24 mouse cellular contexts compared by ENCODE assay signal in genomic region chr1:39855949-39856348, GRCm38 (mm10). TPM values are rescaled to one million over a fixed set of nuclear protein-coding genes. Genes with fewer than 3 reads are reported as not detected.
DNase-seq lines count a peak whose midpoint lies in the region; ATAC-seq and TF ChIP-seq lines count a peak whose summit lies in the region.
"Had no signal": no experiment of that assay in that cellular context is flagged by ENCODE, and none has a peak within 500 bp of the region (broad histone marks: within the 10 kb centered on the region; RNA-seq: fewer than 3 reads in every experiment).

No protein-coding gene starts in this region.

- H3K9me3 ChIP-seq in liver, embryonic 11.5 days (ENCODE audit: control insufficient read depth, low read length) = no peaks in the 10 kb centered on the region
- H3K9me3 ChIP-seq in liver, embryonic 12.5 days (replicated peaks) = no peaks in the 10 kb centered on the region
- no peaks in the 10 kb centered on the region for H3K9me3 ChIP-seq in liver, embryonic 14.5 days (ENCODE audit: control insufficient read depth, low read length)
- H3K9me3 ChIP-seq in intestine, embryonic 15.5 days = no peaks in the 10 kb centered on the region
- H3K9me3 ChIP-seq in lung, postnatal 0 days (ENCODE audit: low read length) = no peaks in the 10 kb centered on the region
- H3K9me3 ChIP-seq: embryonic facial prominence, embryonic 10.5 days; embryonic facial prominence, embryonic 12.5 days; forebrain, embryonic 13.5 days; forebrain, embryonic 15.5 days had no signal

- no peaks in the 10 kb centered on the region for H3K36me3 ChIP-seq in liver, embryonic 11.5 days (ENCODE audit: control insufficient read depth, insufficient read depth, low read length)
- H3K36me3 ChIP-seq in liver, embryonic 12.5 days = no peaks in the 10 kb centered on the region
- H3K36me3 ChIP-seq in liver, embryonic 14.5 days (replicated peaks; ENCODE audit: control insufficient read depth, insufficient read depth, low read depth) = no peaks in the 10 kb centered on the region
- H3K36me3 ChIP-seq in intestine, embryonic 15.5 days = no peaks in the 10 kb centered on the region
- no peaks in the 10 kb centered on the region for H3K36me3 ChIP-seq in lung, postnatal 0 days (ENCODE audit: insufficient read depth, low read length)
- H3K36me3 ChIP-seq: embryonic facial prominence, embryonic 10.5 days; embryonic facial prominence, embryonic 12.5 days; forebrain, embryonic 15.5 days had no signal

- no peak overlapping the region for H3K27ac ChIP-seq in liver, embryonic 11.5 days (ENCODE audit: low read depth, low read length)
- no peak overlapping the region for H3K27ac ChIP-seq in liver, embryonic 12.5 days
- H3K27ac ChIP-seq in liver, embryonic 14.5 days = no peak overlapping the region
- no peak overlapping the region for H3K27ac ChIP-seq in intestine, embryonic 15.5 days
- H3K27ac ChIP-seq in lung, postnatal 0 days (ENCODE audit: low read length) = no peak overlapping the region
- H3K27ac ChIP-seq: embryonic facial prominence, embryonic 10.5 days; embryonic facial prominence, embryonic 12.5 days; forebrain, embryonic 13.5 days; forebrain, embryonic 15.5 days had no signal

- H3K4me3 ChIP-seq in liver, embryonic 11.5 days (ENCODE audit: low read depth, low read length) = no peak overlapping the region
- no peak overlapping the region for H3K4me3 ChIP-seq in liver, embryonic 12.5 days
- no peak overlapping the region for H3K4me3 ChIP-seq in liver, embryonic 14.5 days (ENCODE audit: insufficient read depth in 1 of 2, low read depth in 2 of 2, low read length in 2 of 2)
- no peak overlapping the region for H3K4me3 ChIP-seq in intestine, embryonic 15.5 days (replicated peaks)
- H3K4me3 ChIP-seq in lung, postnatal 0 days (ENCODE audit: low read depth, low read length) = no peak overlapping the region
- H3K4me3 ChIP-seq: embryonic facial prominence, embryonic 10.5 days; embryonic facial prominence, embryonic 12.5 days; forebrain, embryonic 13.5 days; forebrain, embryonic 15.5 days had no signal

- no peak overlapping the region for H3K4me2 ChIP-seq in liver, embryonic 11.5 days
- H3K4me2 ChIP-seq in liver, embryonic 12.5 days = no peak overlapping the region
- no peak overlapping the region for H3K4me2 ChIP-seq in liver, embryonic 14.5 days (ENCODE audit: low read depth)
- no peak overlapping the region for H3K4me2 ChIP-seq in intestine, embryonic 15.5 days (replicated peaks)
- H3K4me2 ChIP-seq in lung, postnatal 0 days (replicated peaks; ENCODE audit: low read depth, low read length) = no peak overlapping the region
- H3K4me2 ChIP-seq: embryonic facial prominence, embryonic 12.5 days; forebrain, embryonic 13.5 days; forebrain, embryonic 15.5 days had no signal

- no peaks in the 10 kb centered on the region for H3K4me1 ChIP-seq in liver, embryonic 11.5 days (replicated peaks; ENCODE audit: control insufficient read depth, insufficient read depth, low read length)
- H3K4me1 ChIP-seq in liver, embryonic 12.5 days = peaks cover 13% of the 10 kb centered on the region; the same call in 1 of the 2 replicates
- H3K4me1 ChIP-seq in liver, embryonic 14.5 days (replicated peaks; ENCODE audit: control insufficient read depth in 2 of 2, insufficient read depth in 2 of 2, low read length in 1 of 2) = peaks cover 0 to 2% of the 10 kb centered on the region in 2 experiments; a peak in 2 of 4 replicates
- H3K4me1 ChIP-seq in intestine, embryonic 15.5 days (replicated peaks) = no peaks in the 10 kb centered on the region
- H3K4me1 ChIP-seq in lung, postnatal 0 days (ENCODE audit: insufficient read depth, low read depth, low read length) = no peaks in the 10 kb centered on the region; the same call in 1 of the 2 replicates
- H3K4me1 ChIP-seq: forebrain, embryonic 13.5 days; forebrain, embryonic 15.5 days had no signal

- H3K27me3 ChIP-seq in liver, embryonic 11.5 days (replicated peaks; ENCODE audit: control insufficient read depth, insufficient read depth, low read length) = peaks cover 4% of the 10 kb centered on the region; the same call in 1 of the 2 replicates
- H3K27me3 ChIP-seq in liver, embryonic 12.5 days (replicated peaks) = peaks cover 33% of the 10 kb centered on the region
- H3K27me3 ChIP-seq in liver, embryonic 14.5 days (ENCODE audit: control insufficient read depth, insufficient read depth, low read length) = no peaks in the 10 kb centered on the region; the same call in 1 of the 2 replicates
- H3K27me3 ChIP-seq in intestine, embryonic 15.5 days (replicated peaks) = no peaks in the 10 kb centered on the region
- H3K27me3 ChIP-seq in lung, postnatal 0 days (replicated peaks; ENCODE audit: insufficient read depth, low read length) = no peaks in the 10 kb centered on the region
- H3K27me3 ChIP-seq: embryonic facial prominence, embryonic 12.5 days; forebrain, embryonic 13.5 days; forebrain, embryonic 15.5 days had no signal

- WGBS in liver, embryonic 11.5 days = 55% methylated on average over 6 of the region's 6 CpGs
- WGBS in liver, embryonic 12.5 days (ENCODE audit: insufficient replicate concordance) = 35% methylated on average over 6 of the region's 6 CpGs
- WGBS in liver, embryonic 14.5 days (ENCODE audit: insufficient replicate concordance) = 20% methylated on average over 6 of the region's 6 CpGs
- WGBS in intestine, embryonic 15.5 days = 87% methylated on average over 6 of the region's 6 CpGs
- 76% methylated on average over 6 of the region's 6 CpGs for WGBS in lung, postnatal 0 days

- TF ChIP-seq EP300 in liver, embryonic 14.5 days (IDR thresholded peaks at IDR 0.05; ENCODE audit: low read depth) = peak; percentile 28; the same call in 1 of the 2 replicates
- TF ChIP-seq EP300 in lung, postnatal 0 days (IDR thresholded peaks at IDR 0.05) = no peak

- H3K9ac ChIP-seq in liver, embryonic 11.5 days (ENCODE audit: low read depth, low read length) = no peak overlapping the region
- H3K9ac ChIP-seq in liver, embryonic 12.5 days = no peak overlapping the region
- H3K9ac ChIP-seq in liver, embryonic 14.5 days (replicated peaks) = no peak overlapping the region
- no peak overlapping the region for H3K9ac ChIP-seq in intestine, embryonic 15.5 days
- no peak overlapping the region for H3K9ac ChIP-seq in lung, postnatal 0 days (replicated peaks; ENCODE audit: low read depth)
- H3K9ac ChIP-seq: embryonic facial prominence, embryonic 12.5 days; forebrain, embryonic 13.5 days; forebrain, embryonic 15.5 days; forebrain, postnatal 0 days had no signal

- no peak for TF ChIP-seq CTCF in liver, embryonic 14.5 days (IDR thresholded peaks at IDR 0.05; ENCODE audit: low read depth)
- TF ChIP-seq CTCF in lung, postnatal 0 days (IDR thresholded peaks at IDR 0.05) = no peak

- DNase-seq in liver, embryonic 11.5 days (ENCODE audit: low spot score) = no peak
- no peak for DNase-seq in liver, embryonic 14.5 days (ENCODE audit: low read depth in 3 of 3, low spot score in 3 of 3)
- DNase-seq in cerebellum, adult 9-10 months = no peak
- DNase-seq in kidney, adult 9 months = no peak
- no peak for DNase-seq in lung, postnatal 0 days (ENCODE audit: low spot score)
- DNase-seq: adrenal gland, adult 8-10 months; adrenal gland, postnatal 14 days; adrenal gland, postnatal 36 days; cerebellum, adult 11-12 months; cerebellum, adult 2 months; cerebellum, adult 9-11 months; forebrain, postnatal 0 days had no signal

- ATAC-seq in liver, embryonic 11.5 days (replicated peaks; ENCODE audit: low FRiP score) = peak; percentile 81
- peak; percentile 74; the same call in 1 of the 2 replicates for ATAC-seq in liver, embryonic 12.5 days
- peak; percentile 57; the same call in 1 of the 2 replicates for ATAC-seq in liver, embryonic 14.5 days (ENCODE audit: insufficient read depth)
- peak; percentile 60 for ATAC-seq in megakaryocyte progenitor cell, adult 5-6 weeks (replicated peaks; ENCODE audit: poor library complexity)
- ATAC-seq in intestine, embryonic 15.5 days = no peak
- ATAC-seq in lung, postnatal 0 days = no peak
- ATAC-seq: forebrain, embryonic 13.5 days; forebrain, embryonic 15.5 days; forebrain, postnatal 0 days had no signal

RNA-seq across cellular contexts. Expression of gene Map4k4, which starts 44.8 kb away (rescaled TPM):
- polyA plus RNA-seq in liver, embryonic 11.5 days (2014; fragmentation: Nextera tagmentation; extraction: Ambion mirVana) = 12.5 and 13.6 TPM in 2 replicates
- 8.8 and 9.7 TPM in 2 replicates for polyA plus RNA-seq in liver, embryonic 12.5 days (2016; fragmentation: Nextera tagmentation; extraction: Ambion mirVana)
- 8.6 and 14.5 TPM in 2 replicates for polyA plus RNA-seq in liver, embryonic 14.5 days (2012; rRNA removed)
- polyA plus RNA-seq in liver, embryonic 14.5 days (2014; fragmentation: Nextera tagmentation; extraction: Ambion mirVana) = 2.3 and 2.7 TPM in 2 replicates
- 13.3 and 19.2 TPM in 2 replicates for total RNA-seq in megakaryocyte progenitor cell, adult 5-6 weeks (2015)
- 42.5 and 66.7 TPM in 2 replicates for total RNA-seq in megakaryocyte progenitor cell, adult 5-6 weeks (2017)
- polyA plus RNA-seq in intestine, embryonic 15.5 days (2015; fragmentation: Nextera tagmentation; extraction: Ambion mirVana) = 20.0 and 25.5 TPM in 2 replicates
- polyA plus RNA-seq in lung, postnatal 0 days (2015; fragmentation: Nextera tagmentation; extraction: Ambion mirVana) = 21.2 and 21.5 TPM in 2 replicates

RNA-seq across cellular contexts. Expression of gene Gm3646, which starts 50.8 kb away (rescaled TPM):
- polyA plus RNA-seq in liver, embryonic 11.5 days (2014; fragmentation: Nextera tagmentation; extraction: Ambion mirVana) = not detected in 2 replicates
- polyA plus RNA-seq in liver, embryonic 12.5 days (2016; fragmentation: Nextera tagmentation; extraction: Ambion mirVana) = not detected in 2 replicates
- polyA plus RNA-seq in liver, embryonic 14.5 days (2012; rRNA removed) = not detected in 2 replicates
- not detected in 2 replicates for polyA plus RNA-seq in liver, embryonic 14.5 days (2014; fragmentation: Nextera tagmentation; extraction: Ambion mirVana)
- total RNA-seq in megakaryocyte progenitor cell, adult 5-6 weeks (2015) = not detected in 2 replicates
- total RNA-seq in megakaryocyte progenitor cell, adult 5-6 weeks (2017) = not detected in 2 replicates
- polyA plus RNA-seq in intestine, embryonic 15.5 days (2015; fragmentation: Nextera tagmentation; extraction: Ambion mirVana) = not detected in 2 replicates
- polyA plus RNA-seq in lung, postnatal 0 days (2015; fragmentation: Nextera tagmentation; extraction: Ambion mirVana) = not detected in 2 replicates
- total RNA-seq: adrenal gland, adult 18-20 months; adrenal gland, adult 8-10 months; adrenal gland, postnatal 14 days; adrenal gland, postnatal 36 days; ES-E14; forebrain, postnatal 0 days; MEL had no signal
- polyA plus RNA-seq: cerebellum, adult 2 months; cortical plate, adult 2 months; embryonic facial prominence, embryonic 10.5 days; embryonic facial prominence, embryonic 12.5 days; forebrain, embryonic 11.5 days; forebrain, embryonic 13.5 days; forebrain, embryonic 15.5 days; forebrain, postnatal 0 days had no signal

Comparison
In these comparisons a context has a peak if more than half of its experiments do, and no peak if none do; other contexts are left out.
1. ATAC-seq: peak in liver, embryonic 11.5 days (single experiment), liver, embryonic 12.5 days (single experiment), liver, embryonic 14.5 days (single experiment) and megakaryocyte progenitor cell, adult 5-6 weeks (single experiment); none in intestine, embryonic 15.5 days (single experiment) and lung, postnatal 0 days (single experiment).